Mouse (Mus musculus): ENCODE data around the gene D10Jhu81e.

DNA sequence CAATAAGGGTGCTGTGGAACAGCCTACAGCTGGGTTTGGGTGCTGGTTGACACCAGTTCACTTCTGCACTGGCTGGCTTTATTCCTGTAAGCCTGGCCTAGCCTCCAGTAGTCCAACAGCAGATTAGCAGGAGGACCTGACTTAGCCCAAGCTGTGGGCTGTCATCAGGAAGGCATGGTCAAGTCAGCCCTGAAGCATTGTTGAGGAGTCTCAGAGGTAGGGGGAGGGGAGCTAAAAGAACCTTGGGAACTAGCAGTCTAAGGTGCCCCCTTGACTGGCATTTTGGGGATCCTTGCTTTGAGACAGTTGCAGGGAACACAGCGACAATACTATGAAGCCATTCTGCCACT, 29.4 kb downstream of the D10Jhu81e start:
- no peak for TF ChIP-seq TAL1 (IDR thresholded peaks at IDR 0.05; ENCODE audit: low read length)
- no peak for TF ChIP-seq GATA1 (IDR thresholded peaks at IDR 0.05; ENCODE audit: low read length)
